Mouse (Mus musculus) frontal cortex, adult (tissue): ENCODE measurements at regions not wholly inside any gene's neighbourhood (a gene's known extent, or its start where the extent isn't known, plus 50 kb on each side); places are given as distances from the start of the nearest gene placed in this dataset.

Source experiments
- ATAC-seq: cut with Nextera tagmentation; 2 replicates; pipeline ENCODE4 v1.9.2; 2017; ENCODE audit warnings: mild to moderate bottlenecking, moderate library complexity, mixed read lengths; ENCODE audit not compliant: low TSS enrichment

GRCm38 (mm10) chr14:110276192-110276591 lies 478.8 kb downstream of the Slitrk6 start:
- ATAC-seq = no peak

- ATAC-seq = no peak
These were observed 483.7 kb downstream of the Slitrk6 start for GRCm38 (mm10) chr14:110271270-110271669.

- ATAC-seq = no peak
These were observed 510.5 kb downstream of the Slitrk6 start for GRCm38 (mm10) chr14:110244466-110244865.

- no peak for ATAC-seq
These were observed 511.4 kb downstream of the Slitrk6 start for GRCm38 (mm10) chr14:110243549-110243948.

GRCm38 (mm10) chr14:110238800-110239199 lies 516.1 kb downstream of the Slitrk6 start:
- ATAC-seq = no peak

- no peak for ATAC-seq
These were observed 530.1 kb downstream of the Slitrk6 start for GRCm38 (mm10) chr14:110224678-110225446.

GRCm38 (mm10) chr14:110190987-110191607 lies 563.9 kb downstream of the Slitrk6 start:
- no peak for ATAC-seq

GRCm38 (mm10) chr14:110190471-110190870 lies 564.5 kb downstream of the Slitrk6 start:
- no peak for ATAC-seq

GRCm38 (mm10) chr14:110179166-110179565 lies 575.8 kb downstream of the Slitrk6 start:
- no peak for ATAC-seq

GRCm38 (mm10) chr14:110171162-110172117 lies 583.5 kb downstream of the Slitrk6 start:
- ATAC-seq = no peak

GRCm38 (mm10) chr14:110168632-110169031 lies 586.3 kb downstream of the Slitrk6 start:
- no peak for ATAC-seq

GRCm38 (mm10) chr14:110128265-110128664 lies 626.7 kb downstream of the Slitrk6 start:
- ATAC-seq = peak; percentile 88

GRCm38 (mm10) chr14:110125936-110126710 lies 628.8 kb downstream of the Slitrk6 start:
- no peak for ATAC-seq

- no peak for ATAC-seq
These were observed 632.2 kb downstream of the Slitrk6 start for GRCm38 (mm10) chr14:110122710-110123109.

- ATAC-seq = no peak
These were observed 639.4 kb downstream of the Slitrk6 start for GRCm38 (mm10) chr14:110115578-110115977.

- ATAC-seq = no peak
These were observed 654.1 kb downstream of the Slitrk6 start for GRCm38 (mm10) chr14:110100852-110101251.

- no peak for ATAC-seq
These were observed 676.6 kb downstream of the Slitrk6 start for GRCm38 (mm10) chr14:110078351-110078750.

- no peak for ATAC-seq
These were observed 707.2 kb downstream of the Slitrk6 start for GRCm38 (mm10) chr14:110047748-110048147.

- ATAC-seq = no peak
These were observed 711.7 kb downstream of the Slitrk6 start for GRCm38 (mm10) chr14:110043211-110043610.

- no peak for ATAC-seq
These were observed 733.1 kb downstream of the Slitrk6 start for GRCm38 (mm10) chr14:110021812-110022211.

- peak; percentile 100 for ATAC-seq
These were observed 739.8 kb downstream of the Slitrk6 start for GRCm38 (mm10) chr14:110015126-110015525.
